Mouse (Mus musculus) forebrain, embryonic 10.5 days (tissue): ENCODE measurements at regions not wholly inside any gene's neighbourhood (a gene's known extent, or its start where the extent isn't known, plus 50 kb on each side); places are given as distances from the start of the nearest gene placed in this dataset.

ENCODE experiments used
- DNase-seq: peaks from one replicate; pipeline ENCODE4 v3.0.0-alpha.2; 2017; ENCODE audit warnings: low spot score; ENCODE audit errors: extremely low spot score
- H3K27ac ChIP-seq: fragments of 300-500 bp; sonication (generic); 2 replicates; pipeline ENCODE4 v1.5.1; 2016; ENCODE audit warnings: mild to moderate bottlenecking
- H3K27me3 ChIP-seq: fragments of 300-500 bp; sonication (generic); 2 replicates; pipeline ENCODE4 v1.6.1; 2016; ENCODE audit warnings: mild to moderate bottlenecking; ENCODE audit not compliant: poor library complexity, severe bottlenecking
- H3K36me3 ChIP-seq: fragments of 300-500 bp; sonication (generic); replicated peaks from 2 replicates; pipeline ENCODE4 v1.6.1; 2016; ENCODE audit warnings: mild to moderate bottlenecking, moderate library complexity
- H3K4me1 ChIP-seq: fragments of 300-500 bp; sonication (generic); 2 replicates; pipeline ENCODE4 v1.6.1; 2016
- H3K4me3 ChIP-seq: fragments of 300-500 bp; sonication (generic); 2 replicates; pipeline ENCODE4 v1.5.1; 2016; ENCODE audit warnings: mild to moderate bottlenecking, moderate library complexity
- H3K9me3 ChIP-seq: fragments of 300-500 bp; sonication (generic); 2 replicates; pipeline ENCODE4 v1.6.1; 2016; ENCODE audit warnings: mild to moderate bottlenecking, moderate library complexity
- WGBS: fragments of 180-500 bp; shearing (Covaris S2); methylation state at CpG from one replicate; pipeline ENCODE4 v1.1.7; 2016; 5-methylcytosine and 5-hydroxymethylcytosine counted together

DNA sequence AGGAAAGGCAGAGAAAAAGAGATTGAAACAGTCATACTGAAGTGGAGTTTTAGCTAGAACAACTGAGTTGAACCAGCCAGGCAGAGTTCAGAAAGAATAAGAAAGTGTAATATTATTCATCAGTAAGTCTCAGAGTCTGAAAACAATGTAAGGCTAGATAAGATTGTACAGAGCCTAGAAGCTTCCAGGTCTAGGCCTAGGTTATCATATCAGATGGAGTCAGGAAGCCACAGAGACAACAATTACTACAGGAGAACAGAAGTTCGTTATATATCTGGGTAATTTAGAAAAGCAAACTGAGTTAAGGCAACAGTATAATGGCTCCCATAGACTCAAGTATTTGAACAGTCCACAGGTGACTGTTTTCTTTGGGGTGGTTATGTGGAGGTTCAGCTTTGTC is 479.1 kb upstream of the Pou3f4 start:
- Histone ChIP-seq H3K27ac (no peak overlapping the region), H3K4me1 (no peaks in the 10 kb centered on the region), H3K9me3 (no peaks in the 10 kb centered on the region), H3K27me3 (no peaks in the 10 kb centered on the region), H3K36me3 (no peaks in the 10 kb centered on the region), H3K4me3 (no peak overlapping the region)
- WGBS: 88% methylated on average over 1 of the region's 1 CpGs
- no peak for DNase-seq
